Mouse (Mus musculus): ENCODE results near the gene Bach2.

DNA sequence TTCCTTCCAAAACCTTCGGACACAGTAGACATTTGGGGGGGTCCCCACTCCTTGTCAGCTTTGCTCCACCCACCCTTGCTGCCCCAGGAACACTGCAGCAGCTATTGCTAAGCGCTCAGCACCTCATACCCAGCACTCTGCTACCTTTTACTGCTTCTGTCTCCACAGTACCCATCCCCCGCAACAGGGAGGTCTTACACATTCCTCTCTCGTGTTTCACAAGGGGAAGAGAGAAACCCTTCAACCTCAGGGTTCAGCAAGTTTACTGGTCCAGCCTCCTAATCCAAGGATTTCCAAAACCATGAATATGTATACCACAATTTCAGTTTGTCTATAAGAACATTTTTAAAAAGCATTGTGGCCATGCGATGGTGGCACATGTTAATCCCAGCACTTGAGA, 286.4 kb downstream of the Bach2 start:
- no peak for TF ChIP-seq CTCF (IDR thresholded peaks at IDR 0.05; ENCODE audit: low read depth)
- TF ChIP-seq EP300 (IDR thresholded peaks at IDR 0.05; ENCODE audit: low read depth), result no peak

All from heart, postnatal 0 days (tissue).